ENCODE assay signal across 12 mouse cellular contexts in genomic region chr4:140605247-140605646, GRCm38 (mm10).
DNase-seq lines count a peak whose midpoint lies in the region; ATAC-seq and TF ChIP-seq lines count a peak whose summit lies in the region.
"Had no signal": no experiment of that assay in that cellular context is flagged by ENCODE, and none has a peak within 500 bp of the region (broad histone marks: within the 10 kb centered on the region; RNA-seq: fewer than 3 reads in every experiment).

No protein-coding gene starts in this region.

- TF ChIP-seq CTCF in hindbrain, postnatal 0 days (IDR thresholded peaks at IDR 0.05; ENCODE audit: low read depth): no peak

- 71% methylated on average over 6 of the region's 6 CpGs for WGBS in forebrain, embryonic 16.5 days
- whole genome bisulfite sequencing in forebrain, embryonic 10.5 days: 92% methylated on average over 6 of the region's 6 CpGs
- WGBS in lung, embryonic 15.5 days: 73% methylated on average over 6 of the region's 6 CpGs
- 59% methylated on average over 6 of the region's 6 CpGs for WGBS in hindbrain, postnatal 0 days

- no peaks in the 10 kb centered on the region for H3K9me3 ChIP-seq in forebrain, embryonic 16.5 days (ENCODE audit: control insufficient read depth, low read length)
- H3K9me3 ChIP-seq in forebrain, embryonic 10.5 days: no peaks in the 10 kb centered on the region; the same call in 1 of the 2 replicates
- no peaks in the 10 kb centered on the region for H3K9me3 ChIP-seq in lung, embryonic 15.5 days
- no peaks in the 10 kb centered on the region for H3K9me3 ChIP-seq in hindbrain, postnatal 0 days (ENCODE audit: low read length)
- H3K9me3 ChIP-seq: embryonic facial prominence, embryonic 13.5 days; limb, embryonic 12.5 days had no signal

- peak overlapping the region; percentile 20; the same call in 1 of the 2 replicates for H3K27ac ChIP-seq in forebrain, embryonic 16.5 days (ENCODE audit: low read length)
- no peak overlapping the region for H3K27ac ChIP-seq in forebrain, embryonic 10.5 days
- H3K27ac ChIP-seq in lung, embryonic 15.5 days: 0 out of 2 replicates have a peak overlapping the region, but pooled peaks have one; percentile 37
- peak overlapping the region; percentile 28 for H3K27ac ChIP-seq in hindbrain, postnatal 0 days
- H3K27ac ChIP-seq: embryonic facial prominence, embryonic 13.5 days; limb, embryonic 12.5 days had no signal

- H3K4me2 ChIP-seq in forebrain, embryonic 16.5 days (ENCODE audit: low read length): no peak overlapping the region
- H3K4me2 ChIP-seq in lung, embryonic 15.5 days: no peak overlapping the region
- no peak overlapping the region for H3K4me2 ChIP-seq in hindbrain, postnatal 0 days (ENCODE audit: low read depth, low read length)
- H3K4me2 ChIP-seq: embryonic facial prominence, embryonic 13.5 days; limb, embryonic 12.5 days had no signal

- H3K4me3 ChIP-seq in forebrain, embryonic 16.5 days (replicated peaks; ENCODE audit: low read length): no peak overlapping the region
- H3K4me3 ChIP-seq in forebrain, embryonic 10.5 days: no peak overlapping the region
- H3K4me3 ChIP-seq in lung, embryonic 15.5 days: no peak overlapping the region
- no peak overlapping the region for H3K4me3 ChIP-seq in hindbrain, postnatal 0 days (ENCODE audit: low read length)
- H3K4me3 ChIP-seq: embryonic facial prominence, embryonic 13.5 days; limb, embryonic 12.5 days had no signal

- no peak for DNase-seq in forebrain, embryonic 10.5 days (ENCODE audit: extremely low spot score, low spot score)
- DNase-seq in lung, postnatal 14 days: no peak
- peak; percentile 25 for DNase-seq in NIH3T3 (ENCODE audit: low read depth)
- DNase-seq in hindbrain, postnatal 0 days (ENCODE audit: low spot score): peak; percentile 74
- DNase-seq in frontal cortex, postnatal 10 days (ENCODE audit: low spot score in 2 of 2): no peak
- DNase-seq: heart, adult 11 months; kidney, adult 18-20 months had no signal

- peaks cover 6% of the 10 kb centered on the region; the same call in 1 of the 2 replicates for H3K4me1 ChIP-seq in forebrain, embryonic 16.5 days (replicated peaks; ENCODE audit: control insufficient read depth, insufficient read depth, low read length)
- H3K4me1 ChIP-seq in forebrain, embryonic 10.5 days: peaks cover 19% of the 10 kb centered on the region
- peaks cover 16% of the 10 kb centered on the region for H3K4me1 ChIP-seq in lung, embryonic 15.5 days
- 0 out of 2 replicates have a peak, but pooled peaks cover 6% of the 10 kb centered on the region for H3K4me1 ChIP-seq in hindbrain, postnatal 0 days (ENCODE audit: insufficient read depth, low read length)

- no peaks in the 10 kb centered on the region; the same call in 1 of the 2 replicates for H3K36me3 ChIP-seq in forebrain, embryonic 16.5 days (ENCODE audit: control insufficient read depth, insufficient read depth)
- peaks cover 84% of the 10 kb centered on the region for H3K36me3 ChIP-seq in forebrain, embryonic 10.5 days (replicated peaks)
- H3K36me3 ChIP-seq in lung, embryonic 15.5 days: peaks cover 6% of the 10 kb centered on the region; the same call in 1 of the 2 replicates
- peaks cover 20% of the 10 kb centered on the region; the same call in 1 of the 2 replicates for H3K36me3 ChIP-seq in hindbrain, postnatal 0 days (ENCODE audit: insufficient read depth, low read length)

- H3K9ac ChIP-seq in forebrain, embryonic 16.5 days (replicated peaks; ENCODE audit: low read depth, low read length): no peak overlapping the region
- no peak overlapping the region for H3K9ac ChIP-seq in lung, embryonic 15.5 days
- no peak overlapping the region for H3K9ac ChIP-seq in hindbrain, postnatal 0 days (replicated peaks; ENCODE audit: low read length)
- H3K9ac ChIP-seq: embryonic facial prominence, embryonic 13.5 days; limb, embryonic 12.5 days had no signal

- H3K27me3 ChIP-seq in forebrain, embryonic 16.5 days (replicated peaks; ENCODE audit: control insufficient read depth, insufficient read depth, low read length): no peaks in the 10 kb centered on the region
- H3K27me3 ChIP-seq in forebrain, embryonic 10.5 days (ENCODE audit: poor library complexity, severe bottlenecking): no peaks in the 10 kb centered on the region
- H3K27me3 ChIP-seq in lung, embryonic 15.5 days: no peaks in the 10 kb centered on the region
- no peaks in the 10 kb centered on the region for H3K27me3 ChIP-seq in hindbrain, postnatal 0 days (ENCODE audit: insufficient read depth, low read length)
- H3K27me3 ChIP-seq: embryonic facial prominence, embryonic 13.5 days; limb, embryonic 12.5 days had no signal

- no peak for ATAC-seq in forebrain, embryonic 16.5 days
- ATAC-seq in lung, embryonic 15.5 days (ENCODE audit: borderline replicate concordance, extremely low read depth, low FRiP score, low TSS enrichment): 0 out of 2 replicates have a peak, but pooled peaks have one; percentile 50
- ATAC-seq in hindbrain, postnatal 0 days: no peak; the same call in 1 of the 2 replicates
- no peak for ATAC-seq in erythroid progenitor cell, adult 5-6 weeks (replicated peaks; ENCODE audit: low FRiP score, poor library complexity, severe bottlenecking)

Comparison
In these comparisons a context has a peak if more than half of its experiments do, and no peak if none do; other contexts are left out.
1. DNase-seq: peak in NIH3T3 (single experiment) and hindbrain, postnatal 0 days (single experiment); none in forebrain, embryonic 10.5 days (single experiment), lung, postnatal 14 days (single experiment) and frontal cortex, postnatal 10 days (0 of 2).